Mouse (Mus musculus) midbrain, embryonic 15.5 days (tissue): ENCODE data around the gene Atp6v1fnb. TPM values are rescaled to one million over a fixed set of nuclear protein-coding genes. Genes with fewer than 3 reads are reported as not detected.

ENCODE experiments used
- ATAC-seq: fragments of 200-750 bp; cut with Nextera tagmentation; replicated peaks from 2 replicates; pipeline ENCODE4 v1.8.0; 2017; ENCODE audit warnings: moderate TSS enrichment
- H3K27ac ChIP-seq: fragments of 300-500 bp; sonication (generic); 2 replicates; pipeline ENCODE4 v1.5.1; 2015; ENCODE audit warnings: mild to moderate bottlenecking, inconsistent platforms
- H3K27me3 ChIP-seq: fragments of 300-500 bp; sonication (generic); replicated peaks from 2 replicates; pipeline ENCODE4 v1.6.1; 2015; ENCODE audit warnings: inconsistent platforms
- H3K36me3 ChIP-seq: fragments of 300-500 bp; sonication (generic); replicated peaks from 2 replicates; pipeline ENCODE4 v1.6.1; 2015; ENCODE audit warnings: inconsistent platforms
- H3K4me1 ChIP-seq: fragments of 300-500 bp; sonication (generic); 2 replicates; pipeline ENCODE4 v1.6.1; 2015; ENCODE audit warnings: inconsistent platforms
- H3K4me2 ChIP-seq: fragments of 300-500 bp; sonication (generic); 2 replicates; pipeline ENCODE4 v1.6.1; 2015; ENCODE audit warnings: inconsistent platforms, mild to moderate bottlenecking, moderate library complexity
- H3K4me3 ChIP-seq: fragments of 300-500 bp; sonication (generic); 2 replicates; pipeline ENCODE4 v1.5.1; 2015; ENCODE audit warnings: mild to moderate bottlenecking, inconsistent platforms
- H3K9ac ChIP-seq: fragments of 300-500 bp; sonication (generic); 2 replicates; pipeline ENCODE4 v1.6.1; 2015; ENCODE audit warnings: mild to moderate bottlenecking, inconsistent platforms
- H3K9me3 ChIP-seq: fragments of 300-500 bp; sonication (generic); 2 replicates; pipeline ENCODE4 v1.6.1; 2016; ENCODE audit warnings: inconsistent platforms
- WGBS: fragments of 180-500 bp; shearing (Covaris S2); methylation state at CpG from one replicate; pipeline ENCODE4 v1.1.7; 2015; ENCODE audit warnings: mixed read lengths; 5-methylcytosine and 5-hydroxymethylcytosine counted together
- polyA plus RNA-seq: library from polyadenylated mRNA; unstranded; fragments of >200 nt; fragmentation: Nextera tagmentation; extraction: Ambion mirVana; gene quantifications from 2 replicates; pipeline ENCODE4 v1.2.1, GENCODE M21; 2015

Atp6v1fnb gene
- polyA plus RNA-seq, 1 experiment from 2014 or later: 1.0 TPM

GRCm38 (mm10) chr6:29506834-29507233, 35.6 kb downstream of the Atp6v1fnb start:
- Histone ChIP-seq H3K9ac (no peak overlapping the region), H3K4me2 (peak overlapping the region; percentile 74), H3K4me1 (peaks cover 14% of the 10 kb centered on the region), H3K36me3 (no peaks in the 10 kb centered on the region), H3K27ac (no peak overlapping the region), H3K4me3 (peak overlapping the region; percentile 50), H3K27me3 (peaks cover 34% of the 10 kb centered on the region), H3K9me3 (no peaks in the 10 kb centered on the region)
- 26% methylated on average over 8 of the region's 8 CpGs for WGBS
- peak; percentile 29; the same call in 1 of the 2 replicates for ATAC-seq

- Histone ChIP-seq H3K9me3 (no peaks in the 10 kb centered on the region), H3K4me3 (peak within 1 kb of the TSS; percentile 50), H3K27ac (no peak within 1 kb of the TSS), H3K36me3 (no peaks in the 10 kb centered on the region), H3K4me2 (peak within 1 kb of the TSS; percentile 74), H3K27me3 (peaks cover 34% of the 10 kb centered on the region), H3K4me1 (peaks cover 15% of the 10 kb centered on the region), H3K9ac (peak within 1 kb of the TSS; percentile 38)
- 1% methylated on average over 47 of the region's 47 CpGs for WGBS
- peak; percentile 75 for ATAC-seq
These were observed 36.4 kb downstream of the Atp6v1fnb start, which contains the start of gene Kcp for GRCm38 (mm10) chr6:29507447-29508309. Gene Kcp (minus strand): TSS chr6:29507952.

GRCm38 (mm10) chr6:29509086-29509485, 37.8 kb downstream of the Atp6v1fnb start:
- Histone ChIP-seq H3K4me2 (no peak overlapping the region), H3K9me3 (no peaks in the 10 kb centered on the region), H3K27ac (no peak overlapping the region), H3K9ac (no peak overlapping the region), H3K27me3 (peaks cover 34% of the 10 kb centered on the region), H3K4me1 (peaks cover 24% of the 10 kb centered on the region), H3K4me3 (no peak overlapping the region), H3K36me3 (no peaks in the 10 kb centered on the region)
- ATAC-seq: no peak
- 45% methylated on average over 2 of the region's 2 CpGs for WGBS

GRCm38 (mm10) chr6:29513284-29513683, 42.0 kb downstream of the Atp6v1fnb start:
- WGBS: 1% methylated on average over 11 of the region's 11 CpGs
- no peak overlapping the region for H3K27ac ChIP-seq
- no peak overlapping the region for H3K9ac ChIP-seq
- peaks cover 10% of the 10 kb centered on the region; the same call in 1 of the 2 replicates for H3K4me1 ChIP-seq
- peak overlapping the region; percentile 47 for H3K4me2 ChIP-seq
- peak overlapping the region; percentile 21 for H3K4me3 ChIP-seq
- H3K27me3 ChIP-seq: peaks cover 9% of the 10 kb centered on the region
- H3K9me3 ChIP-seq: no peaks in the 10 kb centered on the region
- no peaks in the 10 kb centered on the region for H3K36me3 ChIP-seq
- ATAC-seq: peak; percentile 51; the same call in 1 of the 2 replicates

- ATAC-seq: no peak
- Histone ChIP-seq H3K9ac (no peak overlapping the region), H3K4me2 (no peak overlapping the region), H3K36me3 (no peaks in the 10 kb centered on the region), H3K4me3 (no peak overlapping the region), H3K9me3 (no peaks in the 10 kb centered on the region), H3K27me3 (no peaks in the 10 kb centered on the region; the same call in 1 of the 2 replicates), H3K4me1 (peaks cover 10% of the 10 kb centered on the region; the same call in 1 of the 2 replicates), H3K27ac (no peak overlapping the region)
- 8% methylated on average over 5 of the region's 5 CpGs for WGBS
These were observed 45.9 kb downstream of the Atp6v1fnb start for GRCm38 (mm10) chr6:29517139-29517538.

GRCm38 (mm10) chr6:29522626-29523300, 51.5 kb downstream of the Atp6v1fnb start:
- 78% methylated on average over 6 of the region's 6 CpGs for WGBS
- H3K27me3 ChIP-seq: peaks cover 12% of the 10 kb centered on the region

More at GRCm38 (mm10) chr6:29522626-29523300, 51.5 kb downstream of the Atp6v1fnb start:
- Histone ChIP-seq H3K4me1 (peaks cover 17% of the 10 kb centered on the region), H3K9me3 (no peaks in the 10 kb centered on the region), H3K36me3 (no peaks in the 10 kb centered on the region), H3K9ac (no peak overlapping the region), H3K4me2 (no peak overlapping the region), H3K4me3 (no peak overlapping the region), H3K27ac (no peak overlapping the region)
- ATAC-seq: no peak

Other genes starting within 250 kb of the Atp6v1fnb start
- 35.8 and 36.2 TPM in 2 replicates for gene Hilpda, start 198.9 kb upstream of the Atp6v1fnb start, polyA plus RNA-seq
- gene Fam71f2, start 191.8 kb upstream of the Atp6v1fnb start, polyA plus RNA-seq: 0.40 and 0.86 TPM in 2 replicates
- not detected in 2 replicates for gene Fam71f1, start 152.3 kb upstream of the Atp6v1fnb start, polyA plus RNA-seq
- 154 and 156 TPM in 2 replicates for gene Calu, start 123.4 kb upstream of the Atp6v1fnb start, polyA plus RNA-seq
- 0.28 and 0.54 TPM in 2 replicates for gene Opn1sw, start 83.0 kb upstream of the Atp6v1fnb start, polyA plus RNA-seq
- 36.9 and 40.5 TPM in 2 replicates for gene Ccdc136, start 75.1 kb upstream of the Atp6v1fnb start, polyA plus RNA-seq
- 3.3 and 3.4 TPM in 2 replicates for gene Flnc, start 38.2 kb upstream of the Atp6v1fnb start, polyA plus RNA-seq
- 342 and 365 TPM in 2 replicates for gene Atp6v1f, start 3.7 kb upstream of the Atp6v1fnb start, polyA plus RNA-seq
- gene Kcp, start 36.5 kb downstream of the Atp6v1fnb start, polyA plus RNA-seq: 18.9 and 20.9 TPM in 2 replicates
- gene Irf5, start 55.2 kb downstream of the Atp6v1fnb start, polyA plus RNA-seq: 2.0 and 2.1 TPM in 2 replicates
- gene Tnpo3, start 138.4 kb downstream of the Atp6v1fnb start, polyA plus RNA-seq: 87.5 and 93.2 TPM in 2 replicates
- gene Tspan33, start 222.8 kb downstream of the Atp6v1fnb start, polyA plus RNA-seq: 6.5 and 8.3 TPM in 2 replicates